Mouse (Mus musculus): ENCODE data around the gene Fbxl8. TPM values are rescaled to one million over a fixed set of nuclear protein-coding genes. Genes with fewer than 3 reads are reported as not detected.
A peak's percentile ranks its signal among the peaks of the same experiment; 100 is the strongest.
"Not testable (repeated sequence)": the region's sequence is repeated elsewhere in the genome, so short reads cannot be mapped to it uniquely, and the experiment has no call there.

The Fbxl8 gene
- total RNA-seq, 2 experiments from 2014 or later = 0.86 to 1.4 TPM

DNA sequence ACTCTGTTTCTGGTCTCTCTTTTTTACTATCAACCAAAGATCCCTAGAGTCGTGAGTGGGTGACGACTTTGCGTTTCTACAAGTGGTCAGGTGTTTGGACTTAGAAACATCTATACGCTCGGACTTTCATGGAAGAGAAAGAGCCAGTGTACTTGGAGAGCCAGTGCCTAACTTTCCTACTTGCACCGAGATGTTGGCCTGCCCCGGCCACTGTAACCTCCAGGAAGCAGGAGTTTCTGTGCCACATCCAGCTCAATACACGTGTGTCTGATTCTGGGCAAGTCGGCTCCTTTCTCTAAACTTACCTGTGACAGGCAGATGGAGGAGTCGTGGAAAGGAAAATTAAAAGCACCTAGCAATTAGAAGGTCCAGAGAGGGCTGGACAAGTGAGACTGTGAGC lies 11.4 kb downstream of the Fbxl8 start, which contains the start of gene Nol3:
Nol3 (plus strand) TSS at position 301 of the 400 bp plus-strand sequence.
- DNase-seq (ENCODE audit: low spot score in 2 of 2) = no peak
- intact Hi-C loops (cut with DNase I) = no loop called here

DNA sequence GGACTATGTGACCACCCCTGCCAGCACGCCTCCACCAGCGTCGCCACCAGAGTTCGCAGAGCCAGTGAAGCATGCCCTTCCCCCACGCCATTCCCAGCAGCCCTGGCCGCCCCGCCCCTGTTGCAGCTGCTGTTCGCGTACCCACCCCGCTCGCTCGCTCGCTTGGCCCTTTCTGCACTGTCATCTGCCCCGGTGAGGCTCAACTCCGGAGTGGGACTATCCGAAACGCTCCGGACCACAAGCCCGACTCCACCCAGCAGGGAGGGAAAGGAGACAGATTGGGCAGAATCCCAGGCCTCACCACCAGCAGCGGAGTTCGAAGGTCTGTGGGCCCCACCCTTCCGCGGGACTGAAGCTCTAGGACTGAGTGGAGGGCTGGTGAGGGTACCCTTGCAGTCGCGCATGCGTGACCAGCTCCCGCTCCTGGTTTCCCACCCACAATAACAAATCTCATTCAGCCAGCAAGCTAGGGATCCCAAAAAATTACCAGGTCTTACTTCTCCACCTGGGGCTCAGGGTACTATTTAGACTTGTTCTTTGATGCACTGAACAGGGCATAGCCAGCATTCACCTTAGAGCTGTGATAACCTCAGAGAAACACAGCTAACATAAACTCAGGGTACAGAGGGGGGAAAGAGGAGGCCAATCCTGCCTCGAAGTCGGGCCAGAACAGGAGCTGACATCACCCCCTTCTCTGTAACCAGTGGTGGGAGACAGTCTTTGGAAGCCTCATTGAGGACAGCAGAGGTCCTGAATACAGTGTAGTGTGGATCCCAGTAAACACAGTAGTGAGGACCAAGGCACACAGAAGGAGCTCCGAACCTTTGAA lies 12.1 kb downstream of the Fbxl8 start:
- DNase-seq (ENCODE audit: low spot score in 2 of 2) = peak; percentile 53 to 54
- intact Hi-C loops (cut with DNase I) = no loop called here

DNA sequence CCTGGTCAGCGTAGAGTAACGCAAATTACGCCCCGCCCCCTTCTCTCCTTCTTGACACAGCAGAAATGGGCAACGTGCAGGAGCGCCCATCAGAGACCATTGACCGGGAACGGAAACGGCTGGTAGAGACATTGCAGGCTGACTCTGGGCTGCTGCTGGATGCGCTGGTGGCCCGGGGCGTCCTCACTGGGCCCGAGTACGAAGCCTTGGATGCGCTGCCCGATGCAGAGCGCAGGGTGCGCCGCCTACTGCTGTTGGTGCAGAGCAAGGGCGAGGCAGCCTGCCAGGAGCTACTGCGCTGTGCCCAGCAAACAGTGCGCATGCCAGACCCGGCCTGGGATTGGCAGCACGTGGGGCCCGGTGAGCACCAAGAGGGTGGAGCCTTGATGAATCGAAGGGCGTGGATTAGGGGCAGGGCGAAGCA lies 14.5 kb downstream of the Fbxl8 start:
- DNase-seq (ENCODE audit: low spot score in 2 of 2) = peak; percentile 85 to 89
- intact Hi-C loops (cut with DNase I) = no loop called here

DNA sequence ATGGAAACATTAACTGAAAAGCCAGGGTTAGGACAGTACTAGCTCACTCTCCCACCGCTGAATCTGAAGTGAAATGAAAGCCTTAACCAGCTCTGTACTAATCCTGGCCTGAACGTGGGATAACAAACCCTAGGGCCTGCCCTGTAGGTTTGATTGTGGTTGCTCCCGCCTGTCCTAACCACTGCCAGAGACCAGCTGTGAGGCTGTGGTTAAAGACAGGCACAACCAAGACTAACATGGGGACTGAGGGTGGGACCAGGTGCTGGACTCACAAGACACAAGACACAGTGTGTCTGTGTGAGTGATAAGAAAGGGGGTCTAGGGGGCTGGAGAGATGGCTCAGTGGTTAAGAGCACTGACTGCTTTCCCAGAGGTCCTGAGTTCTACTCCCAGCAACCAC lies 16.1 kb downstream of the Fbxl8 start:
- DNase-seq (ENCODE audit: low spot score in 2 of 2) = no peak
- intact Hi-C loops (cut with DNase I) = no loop called here

DNA sequence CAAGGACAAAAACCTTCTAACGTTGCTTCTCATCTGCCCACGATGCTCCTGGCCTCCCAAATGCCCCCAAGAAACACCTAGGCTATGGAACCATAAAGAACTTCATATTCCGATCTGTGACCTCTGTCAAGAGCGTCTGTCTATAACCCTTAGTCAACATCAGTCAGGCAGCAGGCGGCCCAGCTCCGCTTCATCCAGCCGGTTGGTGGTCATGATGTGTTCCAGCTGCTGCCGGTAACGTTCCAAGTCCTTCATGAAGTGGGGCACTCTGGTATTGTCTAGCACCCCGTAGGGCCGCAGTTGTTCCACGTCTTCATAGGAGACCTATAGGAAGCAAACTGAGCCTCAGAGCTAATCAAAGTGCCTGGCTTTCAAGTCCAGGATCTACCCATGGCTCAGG lies 17.4 kb downstream of the Fbxl8 start:
- no peak for DNase-seq (ENCODE audit: low spot score in 2 of 2)
- intact Hi-C loops (cut with DNase I) = no loop called here

DNA sequence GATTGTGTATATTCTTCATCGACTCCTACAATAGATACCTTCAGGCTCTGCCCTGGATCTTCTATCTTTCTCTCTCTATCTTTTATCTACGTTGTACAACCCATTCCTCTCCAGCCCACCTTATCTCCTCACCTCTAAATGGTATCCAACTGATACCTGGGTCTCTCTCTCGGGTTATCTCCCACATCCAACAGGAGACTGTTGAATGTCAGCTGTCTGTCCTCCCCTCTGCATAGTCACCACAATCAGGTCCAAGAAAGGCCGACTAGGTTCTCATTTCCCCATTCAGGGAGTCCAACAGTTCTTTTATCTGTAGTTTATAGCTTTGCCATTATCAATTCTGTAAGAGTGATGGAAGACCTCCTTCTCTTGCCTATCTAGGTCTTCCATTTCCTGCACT lies 17.8 kb downstream of the Fbxl8 start:
- no peak for DNase-seq (ENCODE audit: low spot score in 2 of 2)
- intact Hi-C loops (cut with DNase I) = no loop called here

DNA sequence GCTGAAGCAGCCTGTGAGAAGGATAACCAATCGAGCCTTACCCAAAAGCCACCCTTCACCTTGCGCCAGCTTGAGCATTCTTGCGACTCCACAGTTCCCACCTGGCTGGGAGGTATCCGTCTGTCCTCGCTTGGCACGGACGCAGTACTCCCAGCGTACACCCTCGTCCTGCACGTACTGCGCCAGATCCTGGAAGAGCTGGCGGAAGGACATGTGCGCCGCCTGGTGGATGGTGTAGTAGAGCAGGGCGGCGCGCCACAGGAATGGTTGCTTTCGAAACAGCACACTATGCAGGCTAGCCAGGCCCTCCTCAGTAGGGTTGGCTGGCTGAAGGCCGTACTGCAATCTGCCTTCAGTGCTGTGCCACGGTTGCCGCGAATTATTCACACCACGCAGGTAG lies 18.6 kb downstream of the Fbxl8 start:
- DNase-seq (ENCODE audit: low spot score in 2 of 2) = no peak
- intact Hi-C loops (cut with DNase I) = no loop called here

DNA sequence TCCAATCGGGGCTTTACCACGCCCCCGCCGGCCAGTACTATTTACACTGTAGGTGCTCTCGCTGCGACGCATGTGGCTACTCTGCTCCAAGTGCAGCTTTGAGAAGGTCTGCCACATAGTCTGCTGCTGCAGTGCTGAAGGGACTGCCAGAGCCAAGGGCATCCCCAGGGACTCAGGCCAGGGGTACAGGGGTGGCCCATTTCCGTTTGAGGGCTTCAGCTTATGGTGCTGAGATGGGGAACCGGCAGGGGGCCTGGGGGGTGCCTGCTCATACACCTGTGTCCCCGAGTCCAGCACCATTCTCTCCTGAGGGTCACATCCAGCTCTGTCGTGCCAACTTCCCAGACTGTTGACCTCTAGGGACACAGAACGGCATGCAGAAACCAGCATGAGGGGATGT lies 21.1 kb downstream of the Fbxl8 start:
- no peak for DNase-seq (ENCODE audit: low spot score in 2 of 2)
- intact Hi-C loops (cut with DNase I) = loop anchor here (5.0 kb wide), 1 partner anchor 33 kb away; no protein-coding TSS in a partner anchor

DNA sequence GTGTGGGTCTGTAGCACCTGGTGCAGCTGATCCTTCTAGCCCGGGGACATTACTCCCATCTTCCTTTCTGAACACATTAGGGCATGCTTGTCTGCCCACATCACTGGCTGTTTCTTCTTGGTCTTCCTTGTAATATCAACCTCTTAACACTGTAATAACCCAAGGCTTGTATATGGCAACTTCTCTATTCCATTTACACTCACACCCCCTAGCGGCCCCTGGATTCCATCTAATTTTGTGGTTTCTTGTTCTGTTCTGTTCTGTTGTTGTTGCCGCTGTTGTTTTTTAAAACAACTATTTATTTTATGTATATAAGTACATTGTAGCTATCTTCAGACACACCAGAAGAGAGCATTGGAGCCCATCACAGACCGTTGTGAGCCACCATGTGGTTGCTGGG lies 22.5 kb downstream of the Fbxl8 start:
- intact Hi-C loops (cut with DNase I) = loop anchor here (5.0 kb wide), 1 partner anchor 35 kb away; no protein-coding TSS in a partner anchor
- no peak for DNase-seq (ENCODE audit: low spot score in 2 of 2)

DNA sequence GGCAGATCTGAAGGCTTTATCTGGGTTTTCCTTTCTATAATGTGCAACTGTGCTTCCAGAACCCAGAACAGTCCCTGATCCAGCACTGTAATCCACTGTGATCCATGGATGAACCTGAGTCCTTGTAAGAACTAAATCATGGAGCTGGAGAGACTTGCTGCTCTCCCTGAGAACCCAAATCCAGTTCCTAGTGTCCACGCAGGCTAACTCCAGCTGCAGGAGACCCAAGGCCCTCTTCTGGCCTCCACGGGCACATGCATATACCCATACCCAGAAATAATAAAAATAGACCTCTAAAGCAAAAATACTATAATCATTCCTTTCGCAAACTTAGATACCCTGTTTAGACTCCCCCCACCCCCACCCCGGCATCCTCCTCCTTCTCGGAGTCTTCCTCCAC lies 23.8 kb downstream of the Fbxl8 start:
- no peak for DNase-seq (ENCODE audit: low spot score in 2 of 2)
- intact Hi-C loops (cut with DNase I) = loop anchor here (5.0 kb wide), 1 partner anchor 36 kb away; no protein-coding TSS in a partner anchor

DNA sequence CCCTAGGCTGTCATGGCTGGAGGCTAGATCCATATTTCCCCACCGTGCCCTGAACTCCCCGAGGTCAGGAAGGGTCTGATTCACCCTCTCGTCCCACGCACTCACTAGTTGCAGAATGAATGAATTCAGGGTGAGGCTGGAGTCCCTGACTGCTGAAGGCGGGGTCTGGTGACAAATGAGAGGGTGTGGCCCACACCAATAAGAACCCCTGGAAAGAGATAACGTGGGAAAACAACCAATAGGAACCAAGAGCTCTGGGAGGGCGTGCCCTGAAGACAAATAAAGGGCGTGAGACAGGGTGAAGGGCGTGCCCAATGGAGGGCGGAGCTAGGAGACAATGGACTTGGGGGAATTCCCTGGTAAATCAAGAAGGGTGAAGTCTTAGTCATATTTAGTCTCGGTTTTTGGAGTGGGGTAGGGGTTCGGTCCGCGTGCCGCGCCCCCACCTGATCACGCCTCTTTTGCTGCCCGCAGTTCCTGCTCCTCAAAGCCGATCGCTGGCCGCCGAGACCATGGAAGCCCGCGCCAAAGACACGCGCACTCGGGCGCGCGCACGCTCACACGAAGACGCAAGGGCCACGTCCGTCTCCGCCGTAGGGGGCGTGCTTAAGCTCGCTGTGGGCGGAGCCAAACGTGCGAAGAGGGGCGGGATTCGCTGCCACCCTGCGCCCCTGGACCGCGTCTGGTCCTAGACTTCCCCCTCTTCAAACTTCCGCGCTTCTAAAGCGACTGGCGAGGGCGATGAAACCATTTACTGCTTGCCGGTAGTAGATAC lies 24.7 kb downstream of the Fbxl8 start:
- DNase-seq (ENCODE audit: low spot score in 2 of 2) = peak; percentile 95 to 96
- intact Hi-C loops (cut with DNase I) = loop anchor here (5.0 kb wide), 1 partner anchor 37 kb away; no protein-coding TSS in a partner anchor

DNA sequence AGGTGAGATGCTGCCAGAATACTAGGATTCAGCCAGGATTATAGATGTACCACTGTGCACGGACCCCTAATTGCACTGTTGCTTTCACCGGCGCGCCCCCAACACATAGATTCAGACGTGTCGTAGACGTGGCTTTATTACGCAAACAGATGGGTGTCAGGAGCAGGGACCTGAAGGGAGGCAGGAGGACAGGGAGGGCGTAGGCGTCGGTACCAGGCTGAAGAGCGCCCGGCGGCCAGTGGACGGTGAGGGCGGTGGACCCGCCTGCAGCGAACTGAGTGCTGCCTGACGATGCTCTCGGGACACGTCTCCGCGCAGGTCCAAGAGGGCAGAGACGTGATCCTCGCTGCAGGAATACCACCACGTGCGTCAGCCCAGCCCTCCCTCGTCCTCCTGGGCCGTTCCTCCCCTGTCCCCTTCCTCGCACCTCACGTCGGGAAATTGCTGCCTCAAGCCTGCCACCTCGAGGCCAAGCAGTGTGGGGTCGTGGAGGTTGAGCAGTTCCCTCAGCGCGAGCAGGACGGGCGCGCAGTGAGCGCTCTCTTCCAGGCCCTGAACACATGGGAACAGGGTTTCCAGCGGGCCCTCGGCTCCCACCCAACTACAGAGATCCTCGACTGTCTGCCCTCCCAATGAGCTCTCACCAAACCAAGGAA lies 25.5 kb downstream of the Fbxl8 start, which contains the start of gene 4931428F04Rik:
4931428F04Rik (minus strand) TSS at position 60 of the 656 bp plus-strand sequence.
- peak in 1 of 2 experiments; percentile 42 for DNase-seq (ENCODE audit: low spot score in 2 of 2)
- intact Hi-C loops (cut with DNase I) = loop anchor here (5.0 kb wide), 1 partner anchor 38 kb away; no protein-coding TSS in a partner anchor

DNA sequence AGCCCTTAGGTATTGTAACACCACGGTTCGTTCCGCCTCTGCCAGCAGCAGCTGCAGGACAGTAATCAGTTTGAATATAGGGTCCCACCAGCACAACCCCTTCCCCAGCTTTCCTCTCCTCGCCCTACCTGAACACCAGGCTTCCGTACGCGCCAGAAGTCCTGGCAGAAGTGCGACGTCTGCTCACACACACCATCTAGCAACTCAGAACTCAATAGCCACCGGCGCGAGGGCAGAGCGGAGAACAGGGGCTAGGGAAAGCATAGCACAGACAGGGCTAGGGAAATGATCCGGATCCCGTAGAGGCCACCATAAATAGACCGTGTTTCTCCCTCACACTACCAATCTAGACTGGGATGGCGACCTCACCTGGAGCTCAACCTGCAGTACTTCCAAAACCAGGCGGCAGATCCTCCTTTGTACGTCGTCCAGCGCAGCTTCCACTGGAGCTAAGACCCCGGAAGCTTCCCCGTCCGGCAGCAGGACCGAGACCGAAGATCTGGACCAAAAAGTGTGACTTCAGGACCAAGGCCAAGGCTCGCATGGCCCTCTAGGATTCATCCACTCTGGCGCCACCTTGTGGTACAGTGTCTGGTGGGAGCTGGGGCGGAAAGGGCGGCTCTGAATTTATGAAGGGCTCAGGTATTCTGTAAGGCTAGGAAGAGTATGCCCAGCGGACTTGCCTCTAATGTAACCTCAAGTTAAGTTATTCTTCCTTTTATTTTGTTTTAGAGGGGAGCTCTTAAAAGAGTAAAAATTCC lies 26.3 kb downstream of the Fbxl8 start:
- intact Hi-C loops (cut with DNase I) = no loop called here
- peak; percentile 56 to 72 for DNase-seq (ENCODE audit: low spot score in 2 of 2)

DNA sequence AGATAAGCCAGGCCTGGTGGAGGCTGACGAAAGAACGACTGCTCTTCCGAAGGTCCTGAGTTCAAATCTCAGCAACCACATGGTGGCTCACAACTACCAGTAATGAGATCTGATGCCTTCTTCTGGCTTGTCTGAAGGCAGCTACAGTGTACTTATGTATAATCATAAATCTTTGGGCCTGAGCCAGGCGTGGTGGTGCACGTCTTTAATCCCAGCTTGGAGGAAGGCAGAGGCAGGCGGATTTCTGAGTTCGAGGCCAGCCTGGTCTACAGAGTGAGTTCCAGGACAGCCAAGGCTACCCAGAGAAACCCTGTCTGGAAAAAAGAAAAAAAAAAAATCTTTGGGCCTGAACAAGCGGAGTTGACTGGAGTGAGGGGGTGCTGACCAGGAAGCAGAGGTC lies 26.9 kb downstream of the Fbxl8 start:
- DNase-seq (ENCODE audit: low spot score in 2 of 2); intact Hi-C loops (cut with DNase I): not testable (repeated sequence)

DNA sequence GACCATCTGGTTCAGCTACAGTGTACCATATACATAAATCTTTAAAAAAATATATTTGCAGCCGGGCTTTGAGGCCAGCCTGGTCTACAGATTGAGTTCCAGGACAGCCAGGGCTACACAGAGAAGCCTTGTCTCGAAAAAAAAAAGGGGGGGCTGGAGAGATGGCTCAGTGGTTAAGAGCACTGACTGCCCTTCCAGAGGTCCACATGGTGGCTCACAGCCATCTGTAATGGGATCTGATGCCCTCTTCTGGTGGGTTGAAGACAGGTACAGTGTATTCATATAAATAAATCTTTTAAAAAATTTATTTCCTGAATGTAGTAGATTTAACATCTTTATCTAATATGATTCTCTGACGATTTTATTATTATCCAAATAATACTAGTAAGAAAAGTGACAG lies 27.4 kb downstream of the Fbxl8 start:
- intact Hi-C loops (cut with DNase I); DNase-seq (ENCODE audit: low spot score in 2 of 2): not testable (repeated sequence)

DNA sequence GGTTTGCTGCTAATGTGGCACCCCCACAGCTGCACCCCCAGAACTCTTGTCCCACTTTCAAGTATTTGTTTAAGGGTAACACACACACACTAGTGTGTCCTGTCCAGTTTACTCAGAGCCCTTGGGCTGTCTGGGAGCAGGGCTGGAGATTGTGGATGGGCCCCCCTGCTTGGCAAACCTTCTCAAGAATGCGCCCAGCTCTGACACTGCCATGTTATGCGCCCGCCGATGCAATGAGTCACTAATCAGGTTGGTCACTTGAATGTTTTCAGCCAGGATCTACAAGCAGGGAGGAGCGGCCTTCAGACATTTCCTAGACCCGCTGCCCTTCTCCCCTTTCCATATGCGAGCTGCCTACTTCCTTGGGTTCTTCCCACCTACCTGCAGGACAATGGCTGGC lies 28.0 kb downstream of the Fbxl8 start:
- DNase-seq (ENCODE audit: low spot score in 2 of 2) = no peak
- intact Hi-C loops (cut with DNase I) = no loop called here

DNA sequence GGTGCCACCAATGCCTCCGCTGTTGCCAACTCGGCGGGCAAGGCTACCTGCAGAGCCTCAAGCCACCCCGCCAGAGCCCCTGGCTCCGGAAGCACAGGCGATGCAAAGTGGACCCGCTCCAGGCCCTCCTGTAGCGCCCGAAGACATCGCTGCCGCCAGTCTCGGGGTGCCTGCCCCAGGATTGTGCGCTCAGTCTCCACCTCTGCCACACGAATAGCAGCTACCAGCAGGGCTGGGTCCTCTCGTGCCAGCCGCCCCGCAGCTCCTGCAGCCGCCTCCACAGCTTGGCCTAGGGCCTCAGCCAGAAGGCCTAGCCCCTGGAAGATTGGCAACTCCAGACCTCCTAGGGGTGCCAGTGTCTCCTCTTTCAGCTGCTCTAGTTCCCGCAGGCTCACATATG lies 29.0 kb downstream of the Fbxl8 start:
- intact Hi-C loops (cut with DNase I) = no loop called here
- peak in 1 of 2 experiments; percentile 4 for DNase-seq (ENCODE audit: low spot score in 2 of 2)

DNA sequence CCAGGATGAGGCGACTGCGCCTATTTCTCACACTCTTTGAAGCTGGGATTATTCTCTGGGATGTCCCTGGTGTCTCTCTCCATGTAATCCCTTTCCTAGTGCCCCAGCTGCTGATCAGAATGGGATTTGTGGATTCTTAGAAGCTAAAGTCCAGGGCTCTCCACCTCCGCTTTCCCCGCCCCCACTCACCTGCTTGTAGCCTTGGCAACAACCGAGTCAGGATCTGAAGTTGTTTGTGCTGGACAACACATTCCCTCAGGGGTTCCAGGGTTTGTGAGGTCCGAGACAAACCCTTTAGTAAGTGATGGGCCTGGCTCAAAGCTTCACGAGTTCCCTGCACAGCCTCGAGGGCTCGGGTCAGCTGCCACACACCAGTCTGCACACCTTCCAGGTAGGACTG lies 30.3 kb downstream of the Fbxl8 start:
- no peak for DNase-seq (ENCODE audit: low spot score in 2 of 2)
- intact Hi-C loops (cut with DNase I) = loop anchor here (5.0 kb wide), 1 partner anchor 652 kb away; the partner anchor contains the start of gene Ciao2b

DNA sequence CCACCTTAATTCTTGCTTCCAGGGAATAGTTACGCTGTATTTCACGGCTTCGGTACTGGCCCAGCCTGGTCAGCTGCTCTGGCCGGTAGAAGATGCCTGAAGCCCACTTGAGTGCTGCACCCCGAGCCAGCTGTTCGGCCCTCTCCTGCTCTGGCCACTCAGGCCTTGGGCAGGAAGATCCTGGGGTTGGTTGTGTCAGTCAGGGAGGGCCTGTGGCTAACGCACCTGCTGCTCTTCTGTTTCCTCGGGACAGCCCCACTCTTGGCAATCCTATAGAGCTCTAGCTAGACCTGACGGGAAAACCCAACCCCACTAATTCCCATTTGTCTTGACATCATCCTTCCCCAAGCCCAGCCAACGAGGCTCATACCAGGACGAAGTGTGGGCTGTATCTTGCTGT lies 30.8 kb downstream of the Fbxl8 start:
- intact Hi-C loops (cut with DNase I) = loop anchor here (5.0 kb wide), 1 partner anchor 653 kb away; the partner anchor contains the start of gene Ciao2b
- no peak for DNase-seq (ENCODE audit: low spot score in 2 of 2)

All from left cerebral cortex, postnatal 36 days (tissue).